Mouse (Mus musculus) embryo, embryonic 11 days (tissue): ENCODE data around the gene Gm37240.
"Not testable (repeated sequence)": the region's sequence is repeated elsewhere in the genome, so short reads cannot be mapped to it uniquely, and the experiment has no call there.

ENCODE experiments used
- DNase-seq: peaks from one replicate; pipeline ENCODE4 v3.0.0-alpha.2; 2015

Gene Gm37240

GRCm38 (mm10) chr3:84649578-84650327 lies 1237.6 kb downstream of the Gm37240 start:
- no peak for DNase-seq

- not testable (repeated sequence) for DNase-seq
Measured at GRCm38 (mm10) chr3:84648069-84648468, 1239.2 kb downstream of the Gm37240 start.

GRCm38 (mm10) chr3:84647616-84648015 lies 1239.7 kb downstream of the Gm37240 start:
- no peak for DNase-seq

GRCm38 (mm10) chr3:84646331-84646845 lies 1240.9 kb downstream of the Gm37240 start:
- DNase-seq = no peak

GRCm38 (mm10) chr3:84646007-84646290 lies 1241.4 kb downstream of the Gm37240 start:
- DNase-seq = no peak

- no peak for DNase-seq
Measured at GRCm38 (mm10) chr3:84645156-84646006, 1241.9 kb downstream of the Gm37240 start.

- DNase-seq = no peak
Measured at GRCm38 (mm10) chr3:84642942-84643341, 1244.4 kb downstream of the Gm37240 start.

GRCm38 (mm10) chr3:84641391-84641790 lies 1245.9 kb downstream of the Gm37240 start:
- no peak for DNase-seq

GRCm38 (mm10) chr3:84640536-84640935 lies 1246.8 kb downstream of the Gm37240 start:
- no peak for DNase-seq

GRCm38 (mm10) chr3:84639767-84640500 lies 1247.4 kb downstream of the Gm37240 start:
- no peak for DNase-seq

GRCm38 (mm10) chr3:84638858-84639257 lies 1248.5 kb downstream of the Gm37240 start:
- DNase-seq = no peak

GRCm38 (mm10) chr3:84637890-84638578 lies 1249.3 kb downstream of the Gm37240 start:
- no peak for DNase-seq

- DNase-seq = no peak
Measured at GRCm38 (mm10) chr3:84637095-84637494, 1250.2 kb downstream of the Gm37240 start.

GRCm38 (mm10) chr3:84631586-84631985 lies 1255.7 kb downstream of the Gm37240 start:
- no peak for DNase-seq

GRCm38 (mm10) chr3:84622026-84622425 lies 1265.3 kb downstream of the Gm37240 start:
- DNase-seq = no peak

- no peak for DNase-seq
Measured at GRCm38 (mm10) chr3:84619725-84620124, 1267.6 kb downstream of the Gm37240 start.

GRCm38 (mm10) chr3:84619056-84619455 lies 1268.3 kb downstream of the Gm37240 start:
- no peak for DNase-seq

- DNase-seq = no peak
Measured at GRCm38 (mm10) chr3:84618627-84619026, 1268.7 kb downstream of the Gm37240 start.

GRCm38 (mm10) chr3:84615856-84616225 lies 1271.5 kb downstream of the Gm37240 start:
- DNase-seq = no peak

- DNase-seq = peak; percentile 68
Measured at GRCm38 (mm10) chr3:84615050-84615855, 1272.1 kb downstream of the Gm37240 start.

- no peak for DNase-seq
Measured at GRCm38 (mm10) chr3:84610183-84610710, 1277.1 kb downstream of the Gm37240 start.

- DNase-seq = no peak
Measured at GRCm38 (mm10) chr3:84603212-84603611, 1284.1 kb downstream of the Gm37240 start.
